Mouse (Mus musculus) bone marrow, adult 2 months (tissue): ENCODE data around the gene Flywch2.

Source experiments
- CTCF ChIP-seq: fragments of 200-500 bp; IDR thresholded peaks from 2 replicates; pipeline ENCODE4 v1.5.1; 2011; ENCODE audit warnings: low read length, control low read depth; ENCODE audit not compliant: control insufficient read depth, insufficient read depth
- POLR2A ChIP-seq: fragments of 200-500 bp; IDR thresholded peaks from 2 replicates; pipeline ENCODE4 v1.6.1; 2011; ENCODE audit warnings: low read depth, mild to moderate bottlenecking, control low read depth, low read length, borderline replicate concordance; ENCODE audit not compliant: control insufficient read depth

DNA sequence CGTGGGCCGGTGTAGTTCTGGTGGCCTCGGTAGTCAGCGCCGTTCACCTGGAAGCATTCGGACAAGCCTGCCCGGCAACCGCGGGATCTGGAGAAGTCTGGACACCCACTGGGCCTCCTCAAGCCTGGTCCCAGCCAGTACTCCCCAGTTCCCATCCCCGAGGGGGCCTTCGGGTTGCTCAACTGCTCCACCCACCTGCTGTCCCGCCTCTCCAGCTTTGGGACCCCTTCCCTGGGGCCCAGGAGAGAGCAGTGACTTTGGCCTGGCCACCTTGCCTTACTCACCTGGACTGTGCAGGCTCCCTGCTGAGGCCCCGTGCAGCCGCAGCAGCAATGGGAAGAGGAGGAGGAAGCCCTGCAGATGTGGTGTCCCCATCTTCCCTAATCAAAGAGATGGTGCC, 41.2 kb downstream of the Flywch2 start:
- no peak for TF ChIP-seq POLR2A
- no peak for TF ChIP-seq CTCF
